Mouse (Mus musculus) layer of hippocampus, adult 2 months (tissue): Measurements from ENCODE around the gene Pramef25. TPM values are rescaled to one million over a fixed set of nuclear protein-coding genes. Genes with fewer than 3 reads are reported as not detected.
A peak's percentile ranks its signal among the peaks of the same experiment; 100 is the strongest.
"Not testable (repeated sequence)": the region's sequence is repeated elsewhere in the genome, so short reads cannot be mapped to it uniquely, and the experiment has no call there.

Source experiments
- DNase-seq, 2 experiments: peaks; one replicate each; pipeline ENCODE4 v3.0.0; 2022; ENCODE audit warnings: low spot score in 2 of 2
- H3K27ac ChIP-seq: fragments of 200-600 bp; 2 replicates; pipeline ENCODE4 v1.8.1; 2022
- H3K4me3 ChIP-seq: fragments of 200-600 bp; 2 replicates; pipeline ENCODE4 v1.8.1; 2022; ENCODE audit warnings: mild to moderate bottlenecking
- long read RNA-seq, 2 experiments: library from polyadenylated mRNA; stranded (forward); transcript quantifications; one replicate each; pipeline ENCODE4 v2.0.0; 2021; ENCODE audit warnings: borderline mapping rate in 2 of 2
- total RNA-seq, 2 experiments: library from RNA; stranded (reverse); gene quantifications; 2 replicates each; pipeline ENCODE4 v1.2.3; 2021

Pramef25 gene
- not detected for total RNA-seq
- long read RNA-seq, experiment 1, result 0 reads
- long read RNA-seq, experiment 2, result 0 reads

- H3K27ac ChIP-seq, DNase-seq, H3K4me3 ChIP-seq: not testable (repeated sequence)
These were observed at the start of gene Pramef25 for GRCm38 (mm10) chr4:143950916-143951315. Gene Pramef25, minus strand, starts transcription at chr4:143951016.

- H3K27ac ChIP-seq, DNase-seq, H3K4me3 ChIP-seq: not testable (repeated sequence)
These were observed 43.5 kb upstream of the Pramef25 start, which contains the start of gene Pramef17 for GRCm38 (mm10) chr4:143994269-143994668. Gene Pramef17, minus strand, starts transcription at chr4:143994369.

- peak; percentile 62 to 67 for DNase-seq
- H3K4me3 ChIP-seq, H3K27ac ChIP-seq: not testable (repeated sequence)
These were observed 37.3 kb upstream of the Pramef25 start for GRCm38 (mm10) chr4:143988126-143988525.

- H3K27ac ChIP-seq, H3K4me3 ChIP-seq: not testable (repeated sequence)
- peak; percentile 65 to 75 for DNase-seq
These were observed 36.7 kb upstream of the Pramef25 start for GRCm38 (mm10) chr4:143987475-143987941.

GRCm38 (mm10) chr4:143985733-143986132 lies 34.9 kb upstream of the Pramef25 start:
- DNase-seq, result peak; percentile 17 to 45
- not testable (repeated sequence) for H3K27ac ChIP-seq, H3K4me3 ChIP-seq

- not testable (repeated sequence) for H3K27ac ChIP-seq, H3K4me3 ChIP-seq
- DNase-seq, result peak; percentile 5 to 10
These were observed 34.3 kb upstream of the Pramef25 start for GRCm38 (mm10) chr4:143985165-143985564.

GRCm38 (mm10) chr4:143983446-143983845 lies 32.6 kb upstream of the Pramef25 start:
- DNase-seq, H3K27ac ChIP-seq, H3K4me3 ChIP-seq: not testable (repeated sequence)

GRCm38 (mm10) chr4:143966850-143967249 lies 16.0 kb upstream of the Pramef25 start, which contains the start of gene Gm13101:
Gene Gm13101, minus strand, starts transcription at chr4:143966950.
- DNase-seq, H3K4me3 ChIP-seq, H3K27ac ChIP-seq: not testable (repeated sequence)

- not testable (repeated sequence) for DNase-seq, H3K27ac ChIP-seq, H3K4me3 ChIP-seq
These were observed 50.5 kb downstream of the Pramef25 start, which contains the start of gene Pramef6 for GRCm38 (mm10) chr4:143900280-143900679. Gene Pramef6, minus strand, starts transcription at chr4:143900380.

Other genes starting within 250 kb of the Pramef25 start
- not detected for gene Gm13089, start 248.3 kb downstream of the Pramef25 start, total RNA-seq
- gene Gm13078, start 231.6 kb downstream of the Pramef25 start, total RNA-seq, result not detected
- gene Gm13023, start 161.7 kb downstream of the Pramef25 start, total RNA-seq, result not detected
- not detected for gene Gm13084, start 134.9 kb downstream of the Pramef25 start, total RNA-seq
- not detected for gene Gm13103, start 104.5 kb downstream of the Pramef25 start, total RNA-seq
- not detected for gene Pramef6, start 50.6 kb downstream of the Pramef25 start, total RNA-seq
- not detected for gene Gm13101, start 15.9 kb upstream of the Pramef25 start, total RNA-seq
- not detected for gene Pramef17, start 43.4 kb upstream of the Pramef25 start, total RNA-seq
- gene Pramel4, start 108.1 kb upstream of the Pramef25 start, total RNA-seq, result not detected
- not detected for gene Gm13102, start 155.5 kb upstream of the Pramef25 start, total RNA-seq
- gene Oog3, start 211.6 kb upstream of the Pramef25 start, total RNA-seq, result not detected
- gene Oog2, start 239.7 kb upstream of the Pramef25 start, total RNA-seq, result not detected